Mouse (Mus musculus) myocyte (in vitro differentiated cells): ENCODE measurements around the gene Grik4. TPM values are rescaled to one million over a fixed set of nuclear protein-coding genes. Genes with fewer than 3 reads are reported as not detected.

Experiments
- H3K27me3 ChIP-seq: one replicate; pipeline ENCODE4 v1.6.1; 2011; ENCODE audit not compliant: control insufficient read depth, insufficient read depth, insufficient read length
- H3K36me3 ChIP-seq: one replicate; pipeline ENCODE4 v1.6.1; 2011; ENCODE audit not compliant: control insufficient read depth, insufficient read depth
- H3K4me2 ChIP-seq: one replicate; pipeline ENCODE4 v1.6.1; 2011; ENCODE audit warnings: low read depth, control low read depth
- H3K4me3 ChIP-seq: one replicate; pipeline ENCODE4 v1.5.1; 2011; ENCODE audit warnings: mild to moderate bottlenecking, control low read depth, moderate library complexity
- H3K79me2 ChIP-seq: one replicate; pipeline ENCODE4 v1.6.1; 2011; ENCODE audit not compliant: control insufficient read depth, insufficient read depth
- H3ac ChIP-seq: one replicate; pipeline ENCODE4 v1.6.1; 2011; ENCODE audit not compliant: control insufficient read depth, insufficient read length
- CEBPB ChIP-seq: IDR thresholded peaks from 2 replicates; pipeline ENCODE4 v1.6.1; 2011; ENCODE audit warnings: mild to moderate bottlenecking, moderate library complexity; ENCODE audit not compliant: poor library complexity, insufficient read depth, severe bottlenecking
- E2F4 ChIP-seq: IDR thresholded peaks from one replicate; pipeline ENCODE4 v1.6.1; 2011; ENCODE audit warnings: mild to moderate bottlenecking, control low read depth, moderate library complexity; ENCODE audit not compliant: insufficient read depth
- MAX ChIP-seq: IDR thresholded peaks from one replicate; pipeline ENCODE4 v1.6.1; 2011; ENCODE audit warnings: low read depth, mild to moderate bottlenecking, control low read depth
- MYOD1 ChIP-seq, 3 experiments: IDR thresholded peaks; one replicate each; pipeline ENCODE4 v1.6.1; 2011; ENCODE audit warnings: control low read depth in 2 of 3, low read depth in 2 of 3, mild to moderate bottlenecking in 2 of 3, moderate library complexity in 1 of 3; ENCODE audit not compliant: insufficient read length in 2 of 3, control insufficient read depth in 1 of 3
- MYOG ChIP-seq, 3 experiments: IDR thresholded peaks; one replicate each; pipeline ENCODE4 v1.6.1; 2011; ENCODE audit warnings: control low read depth in 2 of 3, low read depth in 2 of 3, mild to moderate bottlenecking in 2 of 3; ENCODE audit not compliant: insufficient read length in 2 of 3, control insufficient read depth in 1 of 3, insufficient read depth in 1 of 3
- POLR2A ChIP-seq: IDR thresholded peaks from one replicate; pipeline ENCODE4 v1.6.1; 2011; ENCODE audit warnings: low read depth, mild to moderate bottlenecking, control low read depth, moderate library complexity; ENCODE audit not compliant: insufficient read length
- POLR2AphosphoS2 ChIP-seq: IDR thresholded peaks from one replicate; pipeline ENCODE4 v1.6.1; 2011; ENCODE audit warnings: low read depth, control low read depth; ENCODE audit not compliant: insufficient read length
- REST ChIP-seq: IDR thresholded peaks from one replicate; pipeline ENCODE4 v1.6.1; 2011; ENCODE audit warnings: mild to moderate bottlenecking, control low read depth, moderate library complexity; ENCODE audit not compliant: insufficient read depth, insufficient read length
- SRF ChIP-seq: IDR thresholded peaks from one replicate; pipeline ENCODE4 v1.6.1; 2011; ENCODE audit warnings: low read depth; ENCODE audit not compliant: control insufficient read depth, insufficient read length
- TCF12 ChIP-seq: IDR thresholded peaks from one replicate; pipeline ENCODE4 v1.6.1; 2011; ENCODE audit warnings: mild to moderate bottlenecking, control low read depth; ENCODE audit not compliant: poor library complexity, insufficient read depth, severe bottlenecking
- TCF3 ChIP-seq: IDR thresholded peaks from one replicate; pipeline ENCODE4 v1.6.1; 2011; ENCODE audit warnings: low read depth, control low read depth; ENCODE audit not compliant: insufficient read length
- USF1 ChIP-seq: IDR thresholded peaks from one replicate; pipeline ENCODE4 v1.6.1; 2011; ENCODE audit warnings: low read depth, mild to moderate bottlenecking, control low read depth, moderate library complexity
- polyA plus RNA-seq: library from polyadenylated mRNA; unstranded; fragments of >200 nt; fragmentation: generic; extraction: Trizol; gene quantifications from one replicate; pipeline ENCODE4 v1.2.1, GENCODE M21; 2012; ENCODE audit warnings: missing spikeins

Grik4 gene
- polyA plus RNA-seq, 1 experiment: not detected

DNA sequence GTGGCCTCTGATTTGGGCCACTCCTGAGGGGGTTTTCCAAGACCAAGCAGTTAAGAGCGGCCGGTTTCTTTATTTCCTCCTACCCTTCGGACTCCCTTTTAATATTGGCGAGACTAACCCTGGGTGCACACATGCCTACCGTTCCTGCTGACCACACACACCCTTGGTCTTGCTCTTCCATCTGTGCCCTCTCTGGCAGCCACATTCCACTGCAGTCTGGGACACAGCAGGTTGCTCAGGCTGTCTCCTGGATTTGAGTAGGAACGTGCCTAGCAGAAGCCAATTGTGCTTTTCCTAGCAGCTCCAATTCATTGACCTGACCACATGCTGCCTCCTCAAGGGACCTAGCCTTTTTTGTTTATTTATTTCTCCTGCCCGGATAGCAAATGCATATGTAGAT lies 365.8 kb downstream of the Grik4 start:
- Histone ChIP-seq H3K4me3 (no peak overlapping the region), H3K4me2 (no peak overlapping the region), H3K27me3 (peaks cover 8% of the 10 kb centered on the region), H3K79me2 (no peaks in the 10 kb centered on the region), H3K36me3 (no peaks in the 10 kb centered on the region), H3ac (no peak overlapping the region)
- no peak for TF ChIP-seq REST
- TF ChIP-seq USF1: no peak
- TF ChIP-seq MAX: no peak
- no peak for TF ChIP-seq POLR2AphosphoS2

DNA sequence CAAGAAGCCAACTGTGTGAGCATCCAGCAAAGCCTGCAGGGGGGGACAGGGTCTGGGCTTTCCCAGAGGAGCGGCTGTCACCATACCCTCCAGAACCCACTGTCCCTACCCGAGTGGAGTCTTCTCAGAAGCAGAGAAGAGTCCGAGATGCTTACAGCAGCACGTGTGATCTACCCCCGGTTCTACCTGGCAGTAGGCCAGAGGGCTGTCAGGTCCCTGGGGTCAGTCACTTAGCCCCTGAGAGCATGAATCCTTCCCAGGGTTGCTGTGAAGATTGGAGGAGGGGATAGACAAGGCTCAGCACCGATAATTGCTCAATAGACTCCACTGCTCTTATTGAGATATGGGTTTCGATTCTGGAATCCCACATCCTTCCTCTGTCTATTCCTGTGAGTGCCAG lies 366.2 kb downstream of the Grik4 start:
- Histone ChIP-seq H3ac (no peak overlapping the region), H3K4me3 (no peak overlapping the region), H3K79me2 (no peaks in the 10 kb centered on the region), H3K36me3 (no peaks in the 10 kb centered on the region), H3K4me2 (no peak overlapping the region), H3K27me3 (peaks cover 8% of the 10 kb centered on the region)
- TF ChIP-seq MYOD1 (IDR thresholded peaks at IDR 0.05; ENCODE audit: control insufficient read depth in 1 of 3, insufficient read length in 2 of 3, low read depth in 2 of 3): no peak
- TF ChIP-seq SRF: no peak
- TF ChIP-seq POLR2AphosphoS2: no peak
- TF ChIP-seq TCF12: no peak
- TF ChIP-seq MYOG (IDR thresholded peaks at IDR 0.05; ENCODE audit: control insufficient read depth in 1 of 3, insufficient read depth in 1 of 3, insufficient read length in 2 of 3, low read depth in 2 of 3): no peak
- TF ChIP-seq MAX: no peak
- TF ChIP-seq CEBPB: no peak
- TF ChIP-seq REST: no peak
- no peak for TF ChIP-seq E2F4
- TF ChIP-seq USF1: no peak
- TF ChIP-seq POLR2A: no peak
- TF ChIP-seq TCF3: no peak

DNA sequence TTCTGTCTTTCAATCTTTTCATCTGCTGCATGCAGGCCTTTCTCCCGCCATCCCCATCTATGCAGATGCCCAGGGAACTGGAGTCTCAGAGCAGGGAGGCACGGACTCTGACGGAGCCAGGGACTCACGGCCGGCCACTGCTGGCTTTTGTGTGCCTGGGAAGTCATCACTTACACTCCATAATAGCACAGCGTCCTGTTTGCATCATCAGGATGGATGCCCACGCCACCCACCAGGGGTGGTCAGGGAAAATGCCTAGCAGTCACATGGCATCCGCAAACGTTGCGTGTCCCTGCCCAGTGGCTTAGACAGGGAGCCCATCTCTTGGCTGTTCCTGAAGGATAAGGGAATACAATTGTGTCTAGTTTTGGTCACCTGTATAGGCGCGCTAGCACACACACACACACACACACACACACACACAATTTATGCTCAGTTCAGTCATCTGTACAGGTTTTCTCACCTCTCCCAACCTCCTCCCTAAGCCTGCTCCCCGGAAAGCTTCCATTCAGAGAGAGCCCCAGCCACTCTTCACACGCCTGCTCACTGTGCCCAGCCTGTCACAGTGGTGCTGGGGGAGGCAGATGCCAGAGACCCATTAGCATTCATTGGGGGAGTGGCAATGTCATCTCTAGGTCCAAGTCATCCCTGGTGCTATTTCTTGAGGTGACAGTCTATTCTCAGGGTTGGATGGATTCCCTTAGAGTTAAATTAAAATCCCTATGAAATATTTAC lies 370.5 kb downstream of the Grik4 start:
- no peak overlapping the region for H3ac ChIP-seq
- H3K27me3 ChIP-seq: peaks cover 8% of the 10 kb centered on the region
- H3K79me2 ChIP-seq: no peaks in the 10 kb centered on the region
- no peak overlapping the region for H3K4me3 ChIP-seq
- no peak for TF ChIP-seq USF1
- no peak overlapping the region for H3K4me2 ChIP-seq
- H3K36me3 ChIP-seq: no peaks in the 10 kb centered on the region

DNA sequence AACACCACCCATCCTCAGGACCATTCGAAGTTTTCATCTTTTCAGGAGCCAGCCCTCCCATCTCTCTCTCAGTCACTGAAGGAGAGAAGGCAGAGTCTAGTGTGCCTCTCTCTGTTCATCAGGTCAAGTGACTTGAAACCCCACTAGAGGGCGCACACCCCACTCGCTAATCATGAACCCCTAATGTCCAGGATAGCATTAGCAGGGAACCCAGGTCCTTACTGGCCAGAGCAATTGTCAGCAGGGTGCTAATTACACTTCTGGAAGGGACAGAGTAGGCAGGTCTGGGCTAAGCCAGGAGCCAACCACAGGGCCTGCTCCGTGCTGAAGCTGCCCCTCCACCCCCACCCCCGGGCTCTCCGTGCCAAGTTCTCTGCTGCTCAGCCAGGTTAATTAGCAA lies 371.1 kb downstream of the Grik4 start:
- H3K4me2 ChIP-seq: no peak overlapping the region
- TF ChIP-seq MYOD1 (IDR thresholded peaks at IDR 0.05; ENCODE audit: control insufficient read depth in 1 of 3, insufficient read length in 2 of 3, low read depth in 2 of 3): no peak
- TF ChIP-seq USF1: no peak
- no peak for TF ChIP-seq REST
- TF ChIP-seq POLR2A: no peak
- TF ChIP-seq TCF12: no peak
- no peak for TF ChIP-seq SRF
- TF ChIP-seq POLR2AphosphoS2: no peak
- no peak for TF ChIP-seq TCF3
- no peak for TF ChIP-seq E2F4
- TF ChIP-seq CEBPB: no peak
- no peak for TF ChIP-seq MAX
- no peak for TF ChIP-seq MYOG (IDR thresholded peaks at IDR 0.05; ENCODE audit: control insufficient read depth in 1 of 3, insufficient read depth in 1 of 3, insufficient read length in 2 of 3, low read depth in 2 of 3)
- H3K4me3 ChIP-seq: no peak overlapping the region

DNA sequence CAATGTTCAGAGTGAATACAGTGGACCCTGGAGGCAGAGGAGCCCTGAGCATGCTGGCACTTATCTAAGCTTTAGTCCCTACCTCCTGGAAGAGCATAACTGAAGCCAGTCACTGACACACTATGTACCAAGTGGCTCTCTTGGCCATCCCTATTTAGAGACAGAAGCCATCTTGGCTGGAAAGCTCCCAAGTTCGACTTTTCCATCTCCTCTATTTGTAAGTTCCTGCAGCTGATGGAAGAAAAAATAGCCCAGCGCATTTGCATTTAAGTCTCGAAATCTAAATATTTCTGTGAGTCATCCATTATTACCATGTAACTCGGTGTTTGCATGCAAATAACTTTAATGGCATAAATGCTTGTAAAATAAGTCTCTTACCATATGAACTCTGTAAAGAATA lies 378.4 kb downstream of the Grik4 start:
- Histone ChIP-seq H3K4me3 (no peak overlapping the region), H3ac (no peak overlapping the region), H3K4me2 (no peak overlapping the region), H3K36me3 (no peaks in the 10 kb centered on the region), H3K79me2 (no peaks in the 10 kb centered on the region), H3K27me3 (peaks cover 6% of the 10 kb centered on the region)
- no peak for TF ChIP-seq SRF
- no peak for TF ChIP-seq POLR2A
- no peak for TF ChIP-seq MAX
- TF ChIP-seq REST: no peak
- TF ChIP-seq POLR2AphosphoS2: no peak
- no peak for TF ChIP-seq MYOG (IDR thresholded peaks at IDR 0.05; ENCODE audit: control insufficient read depth in 1 of 3, insufficient read depth in 1 of 3, insufficient read length in 2 of 3, low read depth in 2 of 3)
- TF ChIP-seq TCF3: no peak
- TF ChIP-seq MYOD1 (IDR thresholded peaks at IDR 0.05; ENCODE audit: control insufficient read depth in 1 of 3, insufficient read length in 2 of 3, low read depth in 2 of 3): no peak
- no peak for TF ChIP-seq CEBPB
- TF ChIP-seq E2F4: no peak
- TF ChIP-seq TCF12: no peak
- no peak for TF ChIP-seq USF1

More for the DNA sequence above, 371.1 kb downstream of the Grik4 start:
- Histone ChIP-seq H3ac (no peak overlapping the region), H3K79me2 (no peaks in the 10 kb centered on the region), H3K27me3 (peaks cover 8% of the 10 kb centered on the region), H3K36me3 (no peaks in the 10 kb centered on the region)
